Mouse (Mus musculus) regulatory T cell (primary cell): ENCODE data around the gene Fgfrl1.
"Not testable (repeated sequence)": the region's sequence is repeated elsewhere in the genome, so short reads cannot be mapped to it uniquely, and the experiment has no call there.

Experiments
- in situ Hi-C: fragments of 300-600 bp; cut with MboI, MseI; formaldehyde crosslinking; loops from one replicate; pipeline ENCODE4 v1.15.1; 2025; ENCODE audit warnings: high pct_unique_total_duplicates

The Fgfrl1 gene

DNA sequence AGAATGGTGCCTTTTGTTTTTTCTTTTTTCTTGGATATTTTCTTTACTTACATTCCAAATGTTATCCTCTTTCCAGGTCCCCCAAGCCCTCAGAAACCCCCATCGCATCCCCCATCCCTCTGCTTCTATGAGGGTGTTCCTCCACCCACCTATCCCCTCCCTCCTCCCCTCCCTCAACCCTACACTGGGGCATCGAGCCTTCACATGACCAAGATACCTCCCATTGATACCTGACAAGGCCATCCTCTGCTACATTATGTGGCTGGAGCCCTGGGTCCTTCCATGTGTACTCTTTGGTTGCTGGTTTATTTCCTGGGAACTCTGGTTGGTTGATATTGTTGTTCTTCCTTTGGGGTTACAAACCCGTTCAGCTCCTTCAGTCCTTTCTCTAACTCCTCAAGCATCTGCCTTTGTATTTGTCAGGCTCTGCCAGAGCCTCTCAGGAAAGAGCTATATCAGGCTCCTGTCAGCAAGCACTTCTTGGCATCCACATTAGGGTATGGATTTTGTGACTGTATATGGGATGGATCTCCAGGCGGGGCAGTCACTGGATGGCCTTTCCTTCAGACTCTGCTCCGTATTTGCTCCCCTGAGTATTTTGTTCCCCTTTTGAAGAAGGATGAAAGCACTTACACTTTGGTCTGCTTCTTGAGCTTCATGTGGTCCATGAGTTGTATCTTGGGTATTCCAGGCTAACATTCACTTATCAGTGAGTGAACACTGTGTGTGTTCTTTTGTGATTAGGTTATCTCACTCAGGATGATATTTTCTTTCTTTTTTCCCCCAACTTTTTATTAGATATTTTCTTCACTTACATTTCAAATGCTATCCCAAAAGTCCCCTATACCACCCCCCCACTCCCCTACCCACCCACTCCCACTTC, 58.4 kb downstream of the Fgfrl1 start:
- in situ Hi-C loops = no loop called here

DNA sequence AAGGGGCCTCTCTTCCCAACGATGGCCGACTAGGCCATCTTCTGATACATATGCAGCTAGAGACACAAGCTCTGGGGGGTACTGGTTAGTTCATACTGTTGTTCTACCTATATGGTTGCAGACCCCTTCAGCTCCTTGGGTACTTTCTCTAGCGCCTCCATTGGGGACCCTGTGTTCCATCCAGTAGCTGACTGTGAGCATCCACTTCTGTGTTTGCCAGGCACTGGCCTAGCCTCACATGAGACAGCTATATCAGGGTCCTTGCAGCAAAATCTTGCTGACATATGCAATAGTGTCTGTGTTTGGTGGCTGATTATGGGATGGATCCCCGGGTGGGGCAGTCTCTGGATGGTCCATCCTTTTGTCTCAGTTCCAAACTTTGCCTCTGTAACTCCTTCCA, 59.1 kb downstream of the Fgfrl1 start:
- in situ Hi-C loops = not testable (repeated sequence)
